Mouse (Mus musculus) cortical plate, adult 2 months (tissue): ENCODE data around the gene Cenpt.

Experiments used
- CTCF ChIP-seq: fragments of 200-500 bp; IDR thresholded peaks from 2 replicates; pipeline ENCODE4 v1.5.1; 2011; ENCODE audit warnings: mild to moderate bottlenecking, control low read depth, low read length; ENCODE audit not compliant: insufficient read depth; ENCODE audit errors: extremely low read depth
- POLR2A ChIP-seq: fragments of 200-500 bp; IDR thresholded peaks from 2 replicates; pipeline ENCODE4 v1.6.1; 2011; ENCODE audit warnings: mild to moderate bottlenecking, low read length, control low read depth; ENCODE audit not compliant: insufficient read depth; ENCODE audit errors: extremely low read depth

DNA sequence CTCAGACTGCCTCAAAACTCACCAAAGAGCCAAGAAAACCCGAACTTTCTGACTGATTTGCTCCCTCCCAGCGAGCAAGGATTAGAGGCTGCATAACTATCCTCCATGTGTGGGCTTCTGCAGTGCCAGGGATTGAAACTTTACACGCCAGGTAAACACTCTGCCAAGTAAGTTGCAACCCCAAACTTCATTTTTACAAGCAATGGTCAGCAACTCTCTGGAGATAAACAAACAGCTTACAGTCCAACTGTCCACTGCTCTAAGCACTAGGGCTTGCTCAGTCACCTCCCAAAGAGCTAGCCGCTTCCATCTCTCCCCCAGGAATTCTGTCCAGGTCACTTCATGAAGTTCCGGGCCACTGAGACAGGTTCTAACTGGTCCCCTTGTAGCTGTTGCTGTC, 54.7 kb downstream of the Cenpt start:
- TF ChIP-seq CTCF (no peak), POLR2A (no peak)
